Mouse (Mus musculus) heart, postnatal 25 days (tissue): ENCODE data around the gene Ttll13. TPM values are rescaled to one million over a fixed set of nuclear protein-coding genes. Genes with fewer than 3 reads are reported as not detected.

Source experiments
- DNase-seq: peaks from one replicate; pipeline ENCODE4 v3.0.0; 2022; ENCODE audit warnings: low spot score
- intact Hi-C: fragments of 180-260 bp; cut with DNase I; formaldehyde crosslinking; loops from one replicate; pipeline ENCODE4 v1.15.1; 2025
- total RNA-seq, 2 experiments: library from RNA; stranded (reverse); gene quantifications; 2 replicates each; pipeline ENCODE4 v1.2.3; 2021

Ttll13 gene
- total RNA-seq: under 1 TPM; 0.28 to 0.52 TPM

DNA sequence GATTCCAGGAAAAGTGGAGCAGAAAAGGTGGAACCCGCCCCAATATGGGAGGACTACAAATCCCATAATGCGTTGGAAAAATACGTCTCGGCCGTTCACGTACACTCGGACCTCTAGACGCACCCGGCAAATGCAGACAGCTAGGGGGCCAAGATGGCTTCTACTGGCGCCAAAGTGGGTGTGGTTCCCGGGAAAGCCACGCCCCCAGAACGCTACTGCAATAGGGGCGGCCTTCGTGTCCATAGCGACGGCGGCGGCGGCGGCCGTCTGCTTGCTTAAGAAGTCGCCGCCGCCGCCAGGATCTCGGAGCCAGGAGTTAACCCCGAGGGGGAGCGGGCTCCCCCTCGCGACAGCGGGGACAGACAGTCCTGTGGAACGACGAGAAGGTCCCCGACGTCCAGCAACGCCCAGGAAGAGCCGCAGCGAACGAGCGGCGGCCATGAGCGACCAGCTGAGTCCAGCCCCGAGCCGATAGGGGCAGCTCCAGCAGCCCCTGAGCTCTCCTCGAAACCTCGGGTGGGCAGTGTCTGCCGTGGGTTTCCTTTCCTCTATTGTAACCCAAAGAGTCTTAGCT lies at the start of gene Ttll13:
Gene Ttll13, plus strand, starts transcription at position 229 of the 574 bp plus-strand sequence.
- intact Hi-C loops: no loop called here
- peak; percentile 94 for DNase-seq

DNA sequence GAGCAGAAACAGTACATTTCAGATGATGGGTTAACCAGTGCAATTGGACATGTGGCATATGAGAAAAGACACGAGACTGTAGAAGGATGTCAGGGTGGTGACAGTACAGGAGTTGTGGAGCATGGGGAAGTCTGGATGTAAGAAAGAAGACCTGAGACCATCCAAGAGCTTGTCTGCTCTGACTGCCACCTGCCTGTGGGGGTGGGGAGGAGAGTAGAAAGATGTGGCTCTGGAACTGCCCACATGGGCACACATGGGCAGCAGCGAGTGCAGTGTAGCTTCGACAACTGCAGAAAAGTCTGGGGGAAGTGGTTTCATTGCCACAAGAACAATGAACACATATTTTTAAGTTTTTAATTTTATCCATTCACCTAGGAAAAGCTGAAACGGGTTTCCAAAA lies 48.8 kb upstream of the Ttll13 start:
- DNase-seq: no peak
- intact Hi-C loops: loop anchor here (5.0 kb wide), 1 partner anchor 55 kb away; no protein-coding TSS in a partner anchor

GRCm38 (mm10) chr7:80197941-80198778 lies 48.0 kb upstream of the Ttll13 start:
- peak; percentile 68 for DNase-seq
- intact Hi-C loops: loop anchor here (5.0 kb wide), 1 partner anchor 56 kb away; no protein-coding TSS in a partner anchor

- intact Hi-C loops: loop anchor here (5.0 kb wide), 1 partner anchor 57 kb away; no protein-coding TSS in a partner anchor
- DNase-seq: no peak
These were observed 47.3 kb upstream of the Ttll13 start for GRCm38 (mm10) chr7:80198863-80199262.

DNA sequence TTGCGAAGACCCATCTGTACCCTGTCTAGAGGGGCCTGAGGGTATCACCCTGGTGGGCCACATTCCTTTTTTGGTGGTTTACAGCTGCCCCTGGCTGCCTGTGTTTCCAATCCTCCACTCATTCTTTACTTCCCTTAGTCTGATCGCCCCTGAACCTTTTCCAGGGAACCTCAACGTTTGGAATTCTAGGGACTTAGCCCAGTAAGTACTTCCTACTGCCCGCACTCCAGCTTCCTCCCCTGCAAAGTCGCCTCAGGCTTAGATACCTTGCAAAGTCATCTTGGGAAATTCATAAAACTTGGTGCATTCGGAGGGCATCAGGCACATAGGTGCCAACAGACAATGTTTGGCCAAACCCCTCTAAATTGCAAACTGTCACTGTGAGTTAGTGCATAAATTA lies 46.9 kb upstream of the Ttll13 start:
- intact Hi-C loops: loop anchor here (5.0 kb wide), 1 partner anchor 57 kb away; no protein-coding TSS in a partner anchor
- no peak for DNase-seq

DNA sequence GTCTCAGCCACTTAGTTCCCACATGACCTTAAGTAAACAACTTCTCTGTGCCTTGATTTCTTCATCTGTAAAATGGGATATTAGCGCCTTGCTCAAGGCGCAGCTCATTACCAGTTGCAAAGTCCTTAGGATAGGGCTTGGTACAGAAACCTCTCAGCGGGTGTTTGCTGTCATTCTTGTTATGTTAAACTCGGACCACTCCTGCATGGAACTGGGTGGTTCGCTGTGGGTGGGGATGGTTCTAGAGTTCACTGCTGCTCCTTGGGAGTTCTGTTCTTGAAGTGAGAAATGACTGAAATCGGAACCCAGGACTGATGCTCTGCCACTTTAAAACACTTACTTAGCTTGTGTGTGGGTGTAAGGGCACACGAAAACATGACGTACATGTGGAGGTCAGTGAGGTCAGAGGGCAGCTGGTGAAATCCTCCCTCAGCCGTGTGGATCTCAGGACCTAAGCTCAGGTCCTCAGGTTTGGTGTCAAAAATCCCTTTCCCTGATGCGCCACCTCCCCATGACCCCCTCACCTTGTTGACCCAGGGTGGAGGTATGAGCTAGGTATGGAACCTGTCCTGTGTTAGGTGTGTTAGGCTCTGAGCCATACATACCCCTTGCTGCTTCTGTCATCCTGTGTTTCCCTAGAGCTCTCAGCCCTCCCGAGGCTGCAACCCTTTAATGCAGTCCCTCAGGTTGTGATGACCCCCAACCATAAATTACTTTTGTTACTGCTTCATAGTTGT lies 46.2 kb upstream of the Ttll13 start:
- intact Hi-C loops: loop anchor here (5.0 kb wide), 1 partner anchor 58 kb away; no protein-coding TSS in a partner anchor
- DNase-seq: no peak

GRCm38 (mm10) chr7:80200588-80200945 lies 45.6 kb upstream of the Ttll13 start:
- no peak for DNase-seq
- intact Hi-C loops: no loop called here

DNA sequence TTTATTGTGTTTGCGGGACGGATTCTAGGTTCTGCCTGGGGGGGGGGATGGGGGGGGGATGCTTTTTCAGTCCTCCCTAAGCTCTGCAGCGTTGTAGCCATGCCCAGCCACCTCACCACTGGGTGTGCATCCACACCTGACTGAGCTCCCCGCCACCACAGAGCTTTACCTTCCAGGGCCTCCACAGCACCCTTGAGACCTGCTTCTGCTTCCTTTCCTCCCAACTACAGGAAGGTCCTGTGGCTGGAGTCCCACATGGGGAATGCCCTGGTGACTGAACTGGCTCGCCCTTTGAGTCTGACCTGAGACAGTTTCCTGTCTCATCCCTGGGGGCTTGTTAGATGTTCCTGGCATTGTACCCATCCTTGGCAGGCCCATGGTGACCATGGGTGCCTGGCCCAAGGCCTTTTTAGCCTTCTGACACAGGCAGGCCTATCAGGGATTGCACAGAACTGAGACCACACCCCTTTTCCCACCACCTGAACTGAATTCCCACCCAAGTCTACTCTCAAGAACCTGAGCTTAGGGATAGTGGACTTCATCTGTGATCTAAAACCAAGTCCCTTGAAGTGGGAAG lies 45.1 kb upstream of the Ttll13 start:
- DNase-seq: no peak
- intact Hi-C loops: no loop called here

- no peak for DNase-seq
- intact Hi-C loops: no loop called here
These were observed 44.2 kb upstream of the Ttll13 start for GRCm38 (mm10) chr7:80201888-80202540.

DNA sequence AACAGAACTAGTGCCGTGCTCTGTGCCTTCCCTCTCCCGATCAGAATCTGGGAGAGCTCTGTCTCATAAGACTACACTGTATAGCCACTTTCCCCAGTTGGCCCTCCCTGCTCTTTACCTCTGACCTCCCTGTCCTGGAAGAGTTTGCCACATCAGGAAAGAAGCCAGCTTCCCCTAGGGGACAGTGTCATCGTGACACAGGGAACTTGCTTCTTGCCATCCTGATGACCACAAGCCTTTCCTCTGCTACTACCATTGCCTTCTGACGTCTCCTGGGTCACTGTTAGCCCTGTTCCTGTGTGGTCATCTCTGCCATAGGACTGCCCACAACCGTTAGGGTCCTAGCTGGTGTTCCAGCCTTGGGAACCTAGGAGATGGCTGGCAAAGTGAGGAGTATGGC lies 43.2 kb upstream of the Ttll13 start:
- intact Hi-C loops: no loop called here
- no peak for DNase-seq

DNA sequence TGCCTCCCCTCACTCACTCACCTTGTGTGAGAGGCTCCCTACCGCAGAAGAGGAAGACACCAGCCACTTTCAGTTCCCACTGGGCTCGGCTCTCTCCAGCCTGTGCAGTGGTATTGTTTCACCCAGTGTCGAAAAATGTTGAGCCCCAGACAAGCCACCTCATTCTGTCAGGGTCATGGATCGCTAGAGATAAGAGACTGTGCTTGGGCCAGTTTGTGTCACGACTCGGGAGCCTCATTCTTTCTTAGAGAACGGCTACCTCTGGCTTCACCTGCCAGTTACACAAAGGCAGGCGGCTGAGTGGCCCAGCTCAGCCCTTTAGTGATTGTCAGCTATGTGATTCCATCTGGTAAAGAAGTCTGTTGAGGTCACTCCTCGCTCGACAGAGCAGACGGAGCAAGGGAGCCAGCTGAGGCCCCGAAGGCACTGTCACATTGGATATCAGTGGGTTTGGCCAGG lies 42.5 kb upstream of the Ttll13 start:
- intact Hi-C loops: no loop called here
- no peak for DNase-seq

- no peak for DNase-seq
- intact Hi-C loops: no loop called here
These were observed 41.8 kb upstream of the Ttll13 start for GRCm38 (mm10) chr7:80204362-80204761.

DNA sequence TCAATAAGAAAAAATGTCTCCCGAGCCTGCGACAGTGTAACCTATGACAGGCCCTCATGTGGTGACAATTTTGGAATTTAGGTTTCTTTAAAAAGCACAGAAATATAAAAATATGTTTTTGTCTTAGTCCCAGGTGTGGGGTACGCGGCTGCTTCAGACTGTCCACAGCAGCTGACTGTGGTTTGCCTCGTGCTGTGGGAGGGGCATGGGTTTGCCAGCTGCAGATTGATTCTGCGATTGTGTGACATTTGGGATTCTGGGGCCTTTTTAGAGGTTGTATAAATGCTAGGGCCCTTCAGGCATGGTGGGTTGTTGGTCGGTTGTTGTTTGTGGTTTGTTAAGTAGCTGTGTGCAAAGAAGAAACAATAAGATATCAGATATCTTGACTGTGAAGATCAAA lies 41.2 kb upstream of the Ttll13 start:
- intact Hi-C loops: no loop called here
- no peak for DNase-seq

GRCm38 (mm10) chr7:80205705-80206589 lies 40.2 kb upstream of the Ttll13 start:
- intact Hi-C loops: no loop called here
- no peak for DNase-seq

- DNase-seq: no peak
- intact Hi-C loops: no loop called here
These were observed 38.9 kb upstream of the Ttll13 start for GRCm38 (mm10) chr7:80207314-80207731.

GRCm38 (mm10) chr7:80208026-80208642 lies 38.0 kb upstream of the Ttll13 start:
- no peak for DNase-seq
- intact Hi-C loops: no loop called here

GRCm38 (mm10) chr7:80208738-80209430 lies 37.3 kb upstream of the Ttll13 start:
- no peak for DNase-seq
- intact Hi-C loops: no loop called here

- intact Hi-C loops: loop anchor here (10.0 kb wide), 1 partner anchor 185 kb away; the partner anchor contains the start of gene Zfp710
- no peak for DNase-seq
These were observed 36.5 kb upstream of the Ttll13 start for GRCm38 (mm10) chr7:80209669-80210068.
